Mouse (Mus musculus): ENCODE data around the gene Gm14137.

The Gm14137 gene

DNA sequence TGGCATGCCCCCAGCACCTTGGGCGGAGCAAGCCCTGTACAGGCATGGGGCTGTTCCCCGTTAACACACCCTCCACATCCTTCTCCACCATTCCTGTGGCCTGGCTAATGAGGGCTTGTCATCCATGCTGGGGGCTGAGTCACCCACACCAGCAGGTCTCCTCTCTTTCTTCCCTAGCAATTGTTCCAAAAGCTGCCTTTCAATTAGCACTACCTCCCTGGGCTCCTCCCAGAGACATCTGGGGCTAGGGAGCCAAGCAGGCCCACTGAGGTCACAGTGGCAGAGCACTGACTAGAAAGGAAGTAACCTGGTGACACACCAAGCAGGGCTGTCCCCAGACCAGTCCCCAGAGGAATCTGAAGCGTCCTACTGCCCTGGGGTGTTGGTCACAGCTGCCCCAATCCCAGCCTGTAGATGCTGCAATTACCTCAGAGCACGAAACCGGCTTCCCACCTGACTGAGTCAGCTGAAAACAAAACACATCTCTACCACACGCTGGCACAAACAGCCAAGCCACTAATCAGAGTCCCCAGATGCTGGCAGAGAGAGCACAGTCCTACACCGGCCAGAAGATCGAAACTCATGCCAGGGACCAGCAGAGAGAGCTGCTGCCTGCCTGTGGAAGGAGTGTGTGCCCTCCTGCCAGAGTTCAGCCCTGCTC is at the start of gene Gm14137:
TSS of gene Gm14137 (plus strand) at position 519 of the 661 bp plus-strand sequence.
- no peak for DNase-seq

DNA sequence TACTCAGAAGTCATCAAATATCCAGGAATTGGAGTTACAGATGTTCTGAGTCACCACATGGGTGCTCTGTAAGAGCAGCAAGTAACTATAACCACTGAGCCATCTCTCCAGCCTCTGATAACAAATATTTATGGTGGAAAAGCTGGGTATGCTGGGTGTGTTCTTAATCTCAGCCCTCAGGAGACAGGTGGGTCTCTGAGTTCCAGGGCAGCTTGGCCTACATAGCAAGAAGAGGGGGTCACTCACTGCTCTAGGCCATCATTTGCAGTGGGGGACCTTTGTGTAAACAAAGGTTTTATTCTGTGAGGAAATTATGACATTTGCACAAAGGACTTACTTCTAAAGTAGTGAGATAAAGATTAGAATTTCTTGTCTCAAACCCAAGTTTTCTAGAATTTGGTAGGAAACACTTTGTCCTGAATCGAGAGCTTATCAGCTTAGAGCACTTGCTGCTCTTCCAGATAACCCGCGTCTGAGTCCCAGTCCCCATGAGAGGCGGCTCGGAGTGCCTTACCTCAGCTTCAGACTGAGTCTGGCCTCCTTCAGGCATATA is 37.9 kb upstream of the Gm14137 start:
- DNase-seq: no peak

DNA sequence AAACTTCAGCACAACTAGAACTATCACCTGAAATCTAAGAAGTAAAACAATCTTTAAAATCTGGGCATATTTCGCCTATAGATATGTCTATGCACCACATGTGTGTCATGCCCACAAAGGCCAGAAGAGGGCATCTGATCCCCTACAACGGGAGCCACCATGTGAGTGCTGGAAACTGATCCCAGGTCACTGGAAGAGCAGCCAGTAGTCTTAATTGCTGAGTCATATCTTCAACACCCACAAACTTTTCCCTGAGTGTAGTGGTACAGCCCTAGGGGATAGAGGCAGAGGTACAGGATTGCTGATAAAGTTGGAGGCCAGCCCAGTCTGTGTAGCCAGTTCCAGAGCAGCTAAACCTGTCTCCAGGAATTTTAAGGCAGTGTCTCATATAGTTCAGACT is 29.1 kb upstream of the Gm14137 start:
- no peak for DNase-seq

DNA sequence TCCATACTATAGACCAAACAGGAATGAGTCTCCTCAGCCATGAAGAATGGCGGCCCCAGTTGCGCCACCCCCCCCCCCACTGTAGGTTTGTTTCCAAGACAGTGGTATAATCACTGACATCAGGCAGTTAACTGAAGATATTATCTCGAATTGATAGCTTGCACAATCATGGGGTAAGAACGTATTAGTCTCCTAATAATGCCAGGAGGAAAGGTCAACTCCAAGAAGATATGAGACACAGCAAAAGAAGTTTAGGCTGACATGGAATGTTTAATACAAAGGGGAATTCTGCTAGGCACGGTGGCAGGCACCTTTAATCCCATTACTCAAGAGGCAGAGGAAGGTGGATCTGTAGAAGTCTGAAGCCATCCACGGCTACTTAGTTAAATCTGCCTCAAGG is 27.9 kb upstream of the Gm14137 start:
- no peak for DNase-seq

DNA sequence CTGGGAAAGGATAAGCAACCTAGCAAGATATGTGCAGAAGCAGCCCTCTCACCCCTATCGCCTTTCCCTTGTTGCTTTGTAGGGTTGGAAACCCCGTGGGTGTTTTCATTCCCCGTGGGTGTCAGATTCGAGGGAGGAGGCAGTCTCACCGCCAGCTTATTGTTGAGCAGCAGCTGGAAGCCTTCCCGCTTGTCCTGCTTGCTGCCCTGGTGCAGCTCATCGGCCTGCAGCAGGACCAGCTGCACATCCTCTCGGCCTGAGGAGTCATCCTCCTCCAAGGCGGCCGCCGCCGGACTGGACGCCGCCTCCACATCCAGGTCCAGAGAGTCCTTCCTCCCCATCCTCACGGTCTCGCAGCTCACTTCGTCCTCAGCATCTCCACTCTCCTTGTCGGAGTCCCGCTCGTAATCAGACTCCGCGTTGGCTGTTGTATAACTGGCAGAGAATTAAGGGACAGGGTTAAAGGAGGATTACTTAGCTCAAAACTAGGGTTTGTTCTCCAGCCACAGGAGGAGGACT is 27.1 kb upstream of the Gm14137 start:
- DNase-seq: no peak

DNA sequence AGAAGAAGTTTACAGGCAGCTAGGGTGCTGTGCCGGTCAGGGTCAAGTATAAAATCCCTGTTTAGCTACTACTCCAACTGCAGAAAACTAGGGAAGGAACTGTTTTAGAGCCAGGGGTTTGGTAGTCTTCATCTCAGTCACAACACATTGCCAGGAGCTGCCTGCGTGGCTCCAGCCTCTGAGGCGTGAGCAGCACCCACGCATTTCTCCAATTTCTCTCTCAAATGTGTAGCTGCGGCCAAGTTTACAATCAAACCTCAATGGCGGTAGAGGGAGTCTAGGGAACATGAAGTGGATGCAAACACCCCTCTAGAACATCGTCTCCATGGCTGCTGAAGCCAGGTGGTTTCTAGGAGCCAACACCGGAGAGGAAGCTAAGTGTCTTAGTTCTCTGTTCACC is 26.5 kb upstream of the Gm14137 start:
- no peak for DNase-seq

DNA sequence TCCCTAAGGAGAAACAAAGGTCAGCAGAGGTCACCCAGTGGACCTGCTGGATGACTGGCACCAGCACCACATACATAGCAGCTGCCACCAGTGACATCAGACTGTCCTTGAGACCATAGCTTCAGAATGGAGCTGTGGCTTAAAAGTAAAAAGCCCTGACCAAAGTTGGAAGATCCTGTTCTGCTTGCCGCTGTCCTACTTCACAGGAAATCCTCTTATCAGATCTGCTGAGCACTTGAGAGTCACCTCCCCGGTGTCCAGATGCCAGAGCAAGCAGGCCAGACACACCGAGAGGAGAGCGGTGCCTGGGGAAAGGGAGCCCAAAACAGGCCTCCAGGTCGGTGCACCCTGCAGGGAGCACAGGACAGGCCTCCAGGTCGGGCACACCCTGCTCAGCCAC is 22.1 kb upstream of the Gm14137 start:
- no peak for DNase-seq

DNA sequence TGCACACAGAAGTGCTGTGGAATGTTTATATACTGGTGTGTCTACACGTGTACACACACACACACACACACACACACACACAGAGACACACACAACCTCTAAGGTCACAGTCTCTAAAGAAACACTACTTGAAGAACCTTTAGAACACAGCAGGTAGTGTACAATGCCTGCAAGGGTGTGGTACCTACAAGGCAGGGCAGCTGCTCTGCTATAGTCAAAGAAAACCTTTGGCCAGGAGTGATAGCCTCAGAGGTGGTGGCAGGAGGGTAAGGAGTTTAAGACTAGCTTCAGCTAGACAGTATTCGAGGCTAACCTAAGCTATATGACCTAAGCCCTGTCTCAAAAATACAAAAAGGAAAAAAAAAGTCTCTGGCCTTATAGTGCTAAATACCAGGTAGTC is 19.6 kb upstream of the Gm14137 start:
- no peak for DNase-seq

DNA sequence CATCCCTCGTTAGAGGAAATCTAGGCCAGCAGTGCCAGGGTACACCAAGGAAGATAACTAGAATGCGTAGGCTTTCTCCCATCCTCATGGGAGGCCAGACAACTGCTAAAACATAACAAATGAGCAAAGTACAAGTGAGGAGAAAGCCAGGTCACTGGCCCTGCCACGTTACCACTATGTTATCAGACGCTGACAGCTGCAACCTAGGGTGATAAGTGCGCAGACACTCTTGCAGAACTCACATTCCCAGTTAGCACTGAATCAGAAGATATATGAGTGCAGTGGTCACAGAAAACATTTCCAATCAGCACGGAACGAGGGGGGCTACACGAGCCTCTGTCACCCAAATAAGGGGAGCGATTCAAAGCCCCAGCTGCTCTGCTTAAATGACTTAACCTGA is 18.9 kb upstream of the Gm14137 start:
- no peak for DNase-seq

DNA sequence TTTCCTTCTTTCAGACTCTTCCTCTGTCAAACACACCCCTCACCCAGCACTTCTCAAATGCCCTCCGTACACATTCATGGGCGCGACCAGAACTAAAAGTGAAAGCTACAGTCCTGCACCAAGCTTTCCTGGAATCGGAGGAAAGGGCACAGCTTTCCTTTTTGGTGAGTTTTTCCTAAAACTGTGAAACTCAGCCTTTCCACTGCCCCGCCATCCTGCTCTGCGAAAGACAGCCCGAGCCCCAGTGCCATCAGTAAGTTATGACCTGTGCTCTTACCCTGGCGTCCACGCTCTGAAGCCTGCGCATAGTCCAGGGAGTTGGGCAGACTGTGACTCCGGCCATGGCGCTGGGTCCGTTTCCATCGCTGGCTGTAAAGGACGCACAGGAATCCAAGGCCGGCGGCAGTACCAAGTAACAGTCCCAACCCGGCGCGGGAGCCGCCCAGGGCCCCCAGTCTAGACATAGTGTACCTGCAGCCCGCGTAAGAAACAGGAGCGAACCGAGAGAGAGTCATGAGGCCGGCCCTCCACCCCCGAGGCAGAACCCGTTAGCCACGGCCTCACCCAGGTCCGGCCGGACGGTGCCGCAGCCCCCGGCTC is 18.1 kb upstream of the Gm14137 start:
- peak; percentile 51 for DNase-seq

DNA sequence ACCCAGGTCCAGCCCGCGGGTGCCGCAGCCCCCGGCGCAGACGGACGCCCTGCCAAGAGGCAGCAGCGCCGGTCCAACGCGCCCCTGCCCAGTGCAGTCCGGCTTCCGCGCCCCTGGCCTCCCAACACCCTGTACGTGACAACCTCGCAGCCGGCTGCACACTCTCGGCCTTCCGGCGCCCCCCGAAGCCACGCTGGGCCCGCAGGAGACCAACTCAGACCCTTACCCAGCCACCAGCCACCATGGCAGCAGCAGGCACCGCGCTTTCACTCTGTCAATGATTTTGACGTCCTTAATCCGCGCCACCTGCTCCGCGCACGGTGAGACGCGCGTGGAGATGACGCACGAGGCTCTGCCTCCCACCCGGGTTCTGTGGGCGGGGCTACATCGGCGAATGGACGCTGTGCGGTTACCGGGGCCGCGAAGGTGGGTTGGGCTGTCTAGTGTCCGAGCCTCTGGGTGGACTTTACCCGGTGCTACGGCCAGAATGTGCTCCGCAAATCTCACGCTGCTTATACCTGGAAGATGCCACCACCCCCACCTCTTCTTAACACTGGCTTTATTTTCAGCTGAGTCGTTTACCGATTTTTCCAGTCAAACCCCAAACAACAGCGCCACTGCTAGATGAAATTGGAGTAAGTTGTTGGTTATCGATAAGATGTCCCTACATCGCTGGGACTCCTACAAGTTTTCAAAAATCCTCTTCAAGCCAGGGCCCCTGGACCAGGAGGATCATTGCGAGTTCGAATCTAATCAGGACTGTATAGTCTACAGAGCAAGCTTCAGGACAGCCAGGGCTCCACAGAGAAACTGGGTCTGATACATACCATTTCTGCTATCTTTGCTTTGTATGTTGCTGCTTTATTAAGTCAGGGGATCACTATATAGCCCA is 17.4 kb upstream of the Gm14137 start, which contains the start of gene Rmdn3:
TSS of gene Rmdn3 (minus strand) at position 354 of the 892 bp plus-strand sequence.
- peak; percentile 97 for DNase-seq

DNA sequence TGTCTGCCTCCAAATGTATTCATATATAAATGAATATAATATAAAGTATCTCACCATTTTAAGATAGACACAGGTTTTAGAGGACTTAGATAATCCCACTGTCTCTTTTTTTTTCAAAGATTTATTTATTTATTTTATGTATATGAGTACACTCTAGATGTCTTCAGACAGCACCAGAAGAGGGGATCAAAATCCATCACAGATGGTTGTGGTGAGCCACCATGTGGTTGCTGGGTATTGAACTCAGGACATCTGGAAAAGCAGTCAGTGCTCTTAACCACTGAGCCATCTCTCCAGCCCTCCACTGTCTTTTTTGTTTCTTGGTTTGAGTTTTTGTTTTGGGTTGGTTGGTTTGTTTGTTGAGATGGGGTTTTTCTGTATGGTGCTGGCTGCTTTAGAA is 16.5 kb upstream of the Gm14137 start:
- DNase-seq: no peak

DNA sequence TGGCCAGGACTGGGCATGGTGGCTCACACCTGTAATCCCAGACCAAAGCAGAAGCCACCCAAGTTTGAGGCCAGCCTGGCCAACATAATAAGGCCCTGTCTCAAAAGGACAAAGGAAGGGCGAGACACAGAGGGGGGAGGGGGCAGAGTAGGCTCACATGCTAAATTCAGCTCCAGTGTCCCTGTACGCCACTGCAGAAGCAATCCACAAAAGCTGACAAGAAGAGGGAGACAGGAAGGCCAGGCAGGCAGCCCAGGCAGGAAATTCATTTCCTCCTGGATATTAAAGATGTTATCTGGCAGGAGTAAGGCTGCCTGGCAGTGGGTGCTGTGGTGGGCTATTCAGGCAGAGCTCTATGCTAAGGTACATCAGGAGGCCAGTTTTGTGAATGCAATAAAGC is 13.1 kb upstream of the Gm14137 start:
- DNase-seq: peak; percentile 68

DNA sequence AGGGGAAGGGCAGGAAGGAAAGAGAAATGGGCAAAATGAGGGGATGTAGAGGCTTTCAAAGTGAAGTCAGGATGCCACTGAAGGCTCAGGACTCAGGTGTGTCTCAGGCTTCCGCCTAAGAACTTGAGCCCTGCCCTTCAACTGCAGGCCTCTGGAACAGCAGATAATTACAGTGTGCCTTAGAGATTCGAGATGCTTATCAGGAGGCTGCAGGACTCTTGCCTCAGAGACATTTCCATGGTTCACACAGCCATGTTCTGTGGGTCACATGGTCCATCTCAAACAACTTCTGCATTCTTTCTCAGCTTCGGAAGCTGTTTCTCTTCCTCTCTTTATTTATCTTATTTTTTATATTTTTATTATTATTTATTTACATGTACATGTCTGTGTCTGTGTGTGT is 11.2 kb upstream of the Gm14137 start:
- DNase-seq: no peak

DNA sequence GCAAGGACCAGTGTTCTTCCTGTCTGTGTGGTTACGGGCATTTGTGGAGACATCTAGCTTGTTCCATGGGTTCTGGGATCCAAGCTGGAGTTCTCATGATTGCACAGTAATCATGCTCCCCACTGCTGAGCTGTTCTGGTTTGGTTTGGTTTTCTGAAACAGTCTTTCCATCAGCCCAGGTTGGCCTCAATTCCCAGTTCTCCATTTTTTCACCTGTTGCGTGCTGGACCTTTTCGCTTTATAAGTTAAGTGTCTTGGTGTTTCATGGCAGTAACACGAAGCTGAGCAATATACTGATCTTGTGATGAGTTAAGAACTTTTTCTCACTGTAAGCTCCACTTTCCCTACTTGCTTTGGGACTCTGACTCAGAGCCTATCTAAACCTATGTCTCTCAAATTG is 10.3 kb upstream of the Gm14137 start:
- DNase-seq: no peak

DNA sequence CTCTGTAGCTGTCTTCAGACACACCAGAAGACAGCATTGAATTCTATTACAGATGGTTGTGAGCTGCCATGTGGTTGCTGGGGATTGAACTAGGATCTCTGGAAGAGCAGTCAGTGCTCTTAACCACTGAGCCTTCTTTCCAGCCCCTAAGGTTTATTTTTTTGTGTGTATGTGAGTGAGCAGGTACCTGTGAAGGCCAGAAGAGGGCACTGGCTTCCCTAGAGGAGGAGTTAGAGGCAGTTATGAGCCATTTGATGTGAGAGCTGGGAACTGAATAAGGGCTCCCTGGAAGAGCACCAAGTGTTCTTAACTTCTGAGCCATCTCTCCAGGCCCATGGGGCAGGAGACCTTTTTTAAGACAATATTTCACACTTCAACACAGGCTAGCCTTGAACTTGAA is 8.9 kb upstream of the Gm14137 start:
- no peak for DNase-seq

DNA sequence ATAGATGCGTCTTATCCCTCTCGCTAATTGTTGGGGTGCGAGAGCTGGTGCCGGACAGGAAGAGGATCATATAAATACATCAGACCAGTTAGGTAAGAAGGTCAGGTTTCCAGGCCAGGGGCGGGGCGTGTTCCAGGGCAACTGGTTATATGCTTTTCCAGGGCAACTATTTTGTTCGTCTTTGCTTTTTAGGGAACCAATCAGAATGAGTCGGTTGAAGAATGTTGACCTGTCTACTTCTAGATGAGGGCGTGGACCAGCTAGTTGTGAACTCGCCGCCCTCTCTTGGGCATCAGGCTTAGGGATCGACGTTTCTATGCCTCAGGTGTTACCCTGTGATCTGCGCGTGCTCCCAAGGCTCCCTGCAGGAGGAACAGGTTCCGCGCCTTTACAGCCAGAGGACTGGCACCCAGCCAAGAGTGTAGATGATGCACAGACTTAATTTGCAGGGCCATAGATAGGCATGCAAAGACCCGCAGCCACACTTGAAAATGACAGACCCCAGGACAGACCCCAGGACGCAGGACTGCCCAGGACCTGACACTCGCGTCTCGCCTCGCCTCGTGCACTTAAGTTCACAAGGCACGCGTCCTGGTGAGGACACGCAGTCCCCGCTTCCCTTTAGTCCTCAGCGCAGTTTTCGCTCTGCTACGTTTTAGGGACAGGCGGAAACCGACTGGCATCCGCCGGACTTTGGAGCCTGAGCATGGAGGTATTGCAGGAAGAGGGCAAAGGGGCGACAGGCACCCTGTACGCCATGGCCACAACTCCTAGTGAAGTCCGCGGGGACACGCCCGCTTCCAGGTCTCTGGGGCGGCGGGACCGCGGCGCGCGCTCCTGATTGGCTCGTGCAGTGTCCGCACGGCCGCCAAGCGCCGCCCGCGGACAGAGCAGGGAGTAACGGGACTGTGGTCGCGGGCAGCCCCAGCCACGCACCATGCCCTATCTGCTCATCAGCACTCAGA is 7.1 kb upstream of the Gm14137 start, which contains the start of gene Gchfr:
TSS of gene Gchfr (plus strand) at position 873 of the 965 bp plus-strand sequence.
- peak; percentile 88 for DNase-seq

DNA sequence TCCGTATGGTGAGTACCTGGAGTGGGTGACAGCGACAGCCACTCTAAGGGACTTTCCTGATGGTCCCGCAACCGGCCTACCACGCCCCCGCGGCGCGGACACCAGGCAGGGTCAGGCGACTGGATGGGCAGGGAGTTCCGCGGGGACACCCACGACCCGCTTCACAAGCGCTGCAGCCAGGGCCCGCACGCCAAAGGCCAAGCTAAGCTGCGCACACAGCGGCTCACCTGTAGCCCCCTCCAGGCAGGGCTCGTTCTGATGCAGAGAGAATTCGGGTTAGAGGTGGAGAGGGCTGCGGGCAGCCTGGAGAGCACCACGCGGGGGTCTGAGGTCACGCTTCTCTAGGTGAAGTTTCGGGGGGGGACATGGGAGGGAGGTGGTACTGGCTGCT is 6.4 kb upstream of the Gm14137 start:
- no peak for DNase-seq

DNA sequence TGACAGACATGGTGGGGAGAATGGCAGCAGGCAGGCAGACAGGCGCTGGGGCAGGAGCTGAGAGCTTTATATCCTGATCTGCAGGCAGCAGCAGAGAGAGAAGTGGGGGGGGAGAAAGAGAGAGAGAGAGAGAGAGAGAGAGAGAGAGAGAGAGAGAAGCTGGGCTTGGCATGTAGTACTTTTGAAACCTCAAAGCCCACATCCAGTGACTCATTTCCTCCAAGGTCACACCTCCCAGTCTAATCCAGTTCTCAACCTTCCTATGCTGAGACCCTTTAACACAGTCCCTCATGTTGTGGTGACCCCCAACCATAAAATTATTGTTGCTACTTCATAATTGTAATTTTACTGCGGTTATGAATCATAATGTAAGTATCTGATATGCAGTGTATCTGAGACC is 4.0 kb upstream of the Gm14137 start:
- DNase-seq: no peak

DNA sequence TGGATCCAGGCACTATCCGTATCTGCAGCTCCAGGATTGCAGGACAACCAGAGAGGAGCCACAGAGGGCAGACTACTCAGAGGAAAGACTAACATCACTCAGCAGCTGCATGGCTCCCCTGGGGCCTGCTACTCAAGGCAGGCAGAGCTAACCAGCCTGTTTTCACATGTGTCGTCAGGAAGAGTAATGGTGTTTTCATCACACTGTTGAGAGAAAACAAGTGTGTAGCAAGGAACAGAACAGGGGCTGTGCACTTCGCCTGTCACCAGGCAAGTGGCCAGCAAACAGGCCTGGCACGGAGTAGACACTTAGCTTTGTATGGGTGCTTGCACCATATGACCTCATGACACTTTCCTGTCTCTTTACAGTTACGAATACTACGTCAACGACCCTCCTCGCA is 2.7 kb upstream of the Gm14137 start:
- peak; percentile 34 for DNase-seq

DNA sequence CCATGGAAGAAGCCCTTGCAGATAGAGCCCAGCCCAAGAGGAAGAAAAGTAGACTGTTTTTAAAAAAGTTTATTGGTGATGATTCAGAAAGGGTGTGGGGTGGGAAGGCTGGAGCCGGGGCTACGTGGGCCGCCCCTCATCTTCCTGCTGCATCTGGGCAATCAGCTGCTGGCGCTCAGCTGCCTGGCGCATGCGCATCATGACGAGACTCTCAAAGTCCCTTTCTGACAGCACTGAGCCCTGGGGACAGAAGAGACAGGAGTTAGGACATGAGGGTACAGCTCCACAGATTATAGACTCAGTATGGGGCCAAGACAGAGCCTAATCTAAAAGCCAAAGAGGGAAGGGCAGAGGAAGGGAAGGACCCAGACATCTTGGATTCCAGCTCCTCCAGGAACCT is 1.9 kb upstream of the Gm14137 start:
- no peak for DNase-seq
